Mouse (Mus musculus) liver, embryonic 14.5 days (tissue): ENCODE data around the gene Plbd1. TPM values are rescaled to one million over a fixed set of nuclear protein-coding genes. Genes with fewer than 3 reads are reported as not detected.
A peak's percentile ranks its signal among the peaks of the same experiment; 100 is the strongest.

Experiments used
- ATAC-seq: fragments of 200-750 bp; cut with Nextera tagmentation; 2 replicates; pipeline ENCODE4 v1.8.0; 2017; ENCODE audit warnings: moderate number of reproducible peaks, mild to moderate bottlenecking, moderate library complexity; ENCODE audit not compliant: insufficient read depth
- DNase-seq, 3 experiments: peaks; one replicate each; pipeline ENCODE4 v3.0.0-alpha.2; 2012 to 2013; ENCODE audit warnings: low read depth in 3 of 3, low spot score in 3 of 3
- H3K27ac ChIP-seq: fragments of 300-500 bp; sonication (generic); 2 replicates; pipeline ENCODE4 v1.5.1; 2014; ENCODE audit warnings: moderate library complexity, mild to moderate bottlenecking, control low read depth, inconsistent platforms
- H3K27me3 ChIP-seq: fragments of 300-500 bp; sonication (generic); 2 replicates; pipeline ENCODE4 v1.6.1; 2014; ENCODE audit warnings: mild to moderate bottlenecking, low read length, moderate library complexity; ENCODE audit not compliant: control insufficient read depth, insufficient read depth
- H3K36me3 ChIP-seq: fragments of 300-500 bp; sonication (generic); replicated peaks from 2 replicates; pipeline ENCODE4 v1.6.1; 2014; ENCODE audit warnings: low read depth; ENCODE audit not compliant: control insufficient read depth, insufficient read depth
- H3K4me1 ChIP-seq, 2 experiments: fragments of 200-500 bp in 1 of 2; fragments of 300-500 bp in 1 of 2; sonication (generic) in 1 of 2; replicated peaks; 2 replicates each; pipeline ENCODE4 v1.6.1; 2012 to 2014; ENCODE audit warnings: antibody characterized with exemption in 1 of 2, inconsistent platforms in 1 of 2, low read length in 1 of 2; ENCODE audit not compliant: control insufficient read depth in 2 of 2, insufficient read depth in 2 of 2
- H3K4me2 ChIP-seq: fragments of 300-500 bp; sonication (generic); 2 replicates; pipeline ENCODE4 v1.6.1; 2014; ENCODE audit warnings: low read depth, mild to moderate bottlenecking, control low read depth, moderate library complexity
- H3K4me3 ChIP-seq, 2 experiments: fragments of 200-500 bp in 1 of 2; fragments of 300-500 bp in 1 of 2; sonication (generic) in 1 of 2; 2 replicates each; pipeline ENCODE4 v1.5.1; 2012 to 2014; ENCODE audit warnings: low read depth in 2 of 2, low read length in 2 of 2, mild to moderate bottlenecking in 2 of 2, control low read depth in 1 of 2, inconsistent platforms in 1 of 2, moderate library complexity in 1 of 2; ENCODE audit not compliant: insufficient read depth in 1 of 2
- H3K9ac ChIP-seq: fragments of 300-500 bp; sonication (generic); replicated peaks from 2 replicates; pipeline ENCODE4 v1.6.1; 2014; ENCODE audit warnings: mild to moderate bottlenecking, control low read depth, moderate library complexity
- H3K9me3 ChIP-seq: fragments of 300-500 bp; sonication (generic); 2 replicates; pipeline ENCODE4 v1.6.1; 2016; ENCODE audit warnings: low read length, mixed read lengths; ENCODE audit not compliant: control insufficient read depth
- CTCF ChIP-seq: IDR thresholded peaks from 2 replicates; pipeline ENCODE4 v1.5.1; 2016; ENCODE audit warnings: antibody characterized with exemption, low read depth, control low read depth
- EP300 ChIP-seq: IDR thresholded peaks from 2 replicates; pipeline ENCODE4 v1.6.1; 2016; ENCODE audit warnings: antibody characterized with exemption, low read depth
- WGBS: fragments of 180-500 bp; shearing (Covaris S2); extraction: QIAGEN DNeasy Blood & Tissue Kit; methylation state at CpG from one replicate; pipeline ENCODE4 v1.1.7; 2014; ENCODE audit not compliant: insufficient replicate concordance; 5-methylcytosine and 5-hydroxymethylcytosine counted together
- polyA plus RNA-seq, 2 experiments: library from polyadenylated mRNA; depleted of rRNA in 1 of 2; stranded (reverse) in 1 of 2; unstranded in 1 of 2; fragments of >200 nt; fragmentation: Nextera tagmentation in 1 of 2; extraction: Ambion mirVana in 1 of 2; gene quantifications; 2 replicates each; pipeline versions ENCODE4 v1.2.1 to v1.2.3; 2012 to 2014

The Plbd1 gene
- polyA plus RNA-seq, 2 experiments, result 3.9 to 7.6 TPM

DNA sequence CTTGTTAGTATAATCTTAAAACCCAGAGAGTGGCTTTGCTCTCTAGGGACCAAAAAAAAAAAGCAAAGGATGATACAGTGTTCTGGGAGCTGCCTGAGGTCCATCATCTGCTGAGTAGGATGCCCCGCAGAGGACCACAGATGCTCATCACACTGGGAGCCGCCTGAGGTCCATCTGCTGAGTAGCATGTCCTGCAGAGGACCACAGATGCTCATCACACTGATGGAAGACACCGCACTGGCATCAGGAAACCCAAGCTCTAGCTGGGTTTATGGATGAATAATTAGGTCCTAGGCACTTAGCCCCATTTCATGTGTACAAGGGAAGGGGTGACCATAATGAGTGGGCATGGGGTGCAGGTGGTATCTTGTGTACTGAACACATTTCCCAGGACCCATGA is 47.6 kb downstream of the Plbd1 start:
- H3K4me1 ChIP-seq, result no peaks in the 10 kb centered on the region
- no peak overlapping the region for H3K4me2 ChIP-seq
- no peak overlapping the region for H3K27ac ChIP-seq
- TF ChIP-seq CTCF, result no peak
- no peak for TF ChIP-seq EP300
- no peak overlapping the region for H3K9ac ChIP-seq
- ATAC-seq (no peak), DNase-seq (no peak)
- WGBS, result 80% methylated on average over 3 of the region's 3 CpGs
- H3K9me3 ChIP-seq, result no peaks in the 10 kb centered on the region
- no peaks in the 10 kb centered on the region for H3K27me3 ChIP-seq
- no peak overlapping the region for H3K4me3 ChIP-seq
- peaks cover 5% of the 10 kb centered on the region for H3K36me3 ChIP-seq

DNA sequence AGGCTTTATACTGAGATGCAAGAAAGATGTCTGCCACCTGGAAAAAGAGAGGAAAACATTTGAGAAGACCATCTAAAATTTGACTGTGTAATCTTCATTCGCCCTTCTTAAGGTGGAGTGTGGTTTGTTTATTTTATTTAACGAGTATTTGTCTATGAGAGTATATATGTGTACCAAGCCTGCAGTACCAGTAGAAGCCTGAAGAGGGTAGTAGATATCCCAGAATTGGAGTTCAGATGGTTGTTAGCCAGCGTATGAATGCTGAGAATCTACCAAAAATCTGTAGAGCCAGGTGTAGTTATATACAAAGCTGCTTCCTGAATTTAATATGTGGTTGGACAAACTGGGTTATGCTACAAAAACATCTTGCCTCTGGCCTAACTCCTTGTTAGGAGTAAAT is 49.4 kb downstream of the Plbd1 start:
- Histone ChIP-seq H3K36me3 (peaks cover 21% of the 10 kb centered on the region), H3K4me2 (no peak overlapping the region), H3K27me3 (no peaks in the 10 kb centered on the region), H3K4me3 (no peak overlapping the region), H3K4me1 (no peaks in the 10 kb centered on the region), H3K9ac (no peak overlapping the region), H3K9me3 (no peaks in the 10 kb centered on the region), H3K27ac (no peak overlapping the region)
- no peak for DNase-seq
- 89% methylated on average over 3 of the region's 3 CpGs for WGBS
- ATAC-seq, result no peak
- TF ChIP-seq CTCF, result peak; percentile 39; the same call in 1 of the 2 replicates
- TF ChIP-seq EP300, result no peak

DNA sequence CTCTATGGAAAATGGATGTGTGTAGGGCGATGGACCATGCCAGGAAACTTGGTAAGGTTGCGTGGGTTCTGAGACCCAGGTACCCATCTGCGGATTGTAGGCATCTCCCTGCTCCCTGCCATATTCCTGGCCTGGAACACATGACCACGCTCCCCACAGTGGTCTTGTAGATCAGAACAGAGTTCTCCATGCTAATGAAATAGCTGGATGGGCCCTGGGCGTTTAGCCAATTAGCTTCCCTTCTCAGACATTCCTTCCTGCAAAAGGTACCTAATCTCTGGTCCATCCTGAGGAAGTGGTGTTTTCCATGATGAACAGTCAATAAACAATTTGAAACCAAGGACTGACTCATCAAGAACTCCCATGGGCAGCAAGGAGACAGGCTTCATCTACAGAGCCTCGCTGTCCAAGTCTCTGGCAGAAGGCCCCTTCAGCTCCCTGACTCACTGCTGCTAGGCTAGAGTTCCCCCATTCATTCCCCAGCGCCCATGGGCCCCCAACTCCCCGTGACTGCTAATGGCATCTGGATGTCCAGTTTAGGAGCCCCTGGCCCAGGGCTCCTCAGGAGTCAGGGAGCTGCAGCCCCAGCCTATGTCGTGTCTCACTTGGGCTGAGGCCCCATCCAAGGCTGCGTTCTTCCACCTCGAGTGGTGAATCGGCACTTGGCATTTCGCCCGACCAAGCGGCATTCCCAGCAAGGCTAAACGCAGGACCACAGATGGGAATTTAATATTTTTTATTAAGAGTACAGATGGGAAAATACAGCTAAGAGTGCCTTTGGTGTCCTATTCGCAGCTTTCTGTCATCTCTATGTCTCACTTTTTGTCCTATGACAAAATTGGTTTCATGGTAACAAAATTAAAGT is 50.1 kb downstream of the Plbd1 start:
- Histone ChIP-seq H3K4me2 (no peak overlapping the region), H3K4me3 (no peak overlapping the region), H3K9me3 (no peaks in the 10 kb centered on the region), H3K4me1 (no peaks in the 10 kb centered on the region), H3K27me3 (no peaks in the 10 kb centered on the region), H3K27ac (no peak overlapping the region), H3K36me3 (peaks cover 26% of the 10 kb centered on the region), H3K9ac (no peak overlapping the region)
- WGBS, result 94% methylated on average over 17 of the region's 17 CpGs
- ATAC-seq (no peak), DNase-seq (no peak)
- TF ChIP-seq EP300 (no peak), CTCF (no peak)

DNA sequence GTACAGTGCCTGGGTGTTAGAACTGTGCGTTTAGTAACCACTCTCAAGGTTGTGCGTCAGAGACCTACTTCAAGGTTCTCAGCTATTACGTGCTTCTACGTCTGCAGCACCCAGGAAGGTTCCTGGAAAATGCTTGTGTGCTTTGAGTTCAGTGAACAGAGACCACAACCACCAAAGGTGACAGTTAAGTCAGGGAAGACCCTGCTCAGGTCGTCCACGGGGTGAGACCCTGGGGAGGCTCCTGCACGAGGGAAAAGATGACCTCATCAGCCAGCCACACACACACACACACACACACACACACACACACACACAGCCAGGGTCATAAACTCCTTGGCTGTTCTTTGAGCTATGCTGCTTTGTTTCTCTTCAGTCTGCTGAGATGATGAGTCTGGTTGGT is 59.1 kb downstream of the Plbd1 start:
- Histone ChIP-seq H3K36me3 (peaks cover 77% of the 10 kb centered on the region), H3K9me3 (no peaks in the 10 kb centered on the region)
- WGBS, result 88% methylated on average over 7 of the region's 7 CpGs

DNA sequence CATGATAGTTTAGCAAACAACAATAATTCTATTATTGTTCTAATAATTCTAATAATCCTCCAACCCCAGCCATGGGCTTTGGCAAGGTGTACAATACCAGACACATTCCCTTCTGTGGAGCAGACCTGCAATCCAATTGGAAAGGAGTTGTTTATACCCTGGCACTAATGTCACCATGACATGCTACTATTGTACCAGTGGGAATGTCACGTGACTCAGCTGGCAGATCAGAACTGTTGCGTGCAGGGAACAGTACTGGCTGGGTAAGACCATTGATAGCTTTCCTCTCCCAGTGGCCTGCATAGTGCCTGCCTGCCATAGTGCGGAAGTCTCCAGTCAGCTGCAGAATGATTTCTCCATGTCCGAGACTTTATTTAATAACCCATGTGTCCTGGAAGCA is 67.2 kb downstream of the Plbd1 start:
- Histone ChIP-seq H3K27me3 (no peaks in the 10 kb centered on the region), H3K4me3 (no peak overlapping the region), H3K27ac (no peak overlapping the region), H3K4me2 (no peak overlapping the region), H3K9me3 (no peaks in the 10 kb centered on the region), H3K9ac (no peak overlapping the region), H3K36me3 (peaks cover 56% of the 10 kb centered on the region), H3K4me1 (no peaks in the 10 kb centered on the region)
- DNase-seq (no peak), ATAC-seq (no peak)
- WGBS, result 88% methylated on average over 4 of the region's 4 CpGs
- no peak for TF ChIP-seq CTCF
- TF ChIP-seq EP300, result no peak

More for the DNA sequence above, 59.1 kb downstream of the Plbd1 start:
- no peak for DNase-seq
- no peak overlapping the region for H3K4me2 ChIP-seq
- H3K9ac ChIP-seq, result no peak overlapping the region
- H3K27ac ChIP-seq, result no peak overlapping the region
- no peaks in the 10 kb centered on the region for H3K4me1 ChIP-seq
- no peaks in the 10 kb centered on the region for H3K27me3 ChIP-seq
- no peak for TF ChIP-seq EP300
- TF ChIP-seq CTCF, result no peak
- no peak overlapping the region for H3K4me3 ChIP-seq
- ATAC-seq, result no peak
